Mouse (Mus musculus): ENCODE data around the gene Tut1. TPM values are rescaled to one million over a fixed set of nuclear protein-coding genes. Genes with fewer than 3 reads are reported as not detected.

Gene Tut1
- polyA plus RNA-seq, 1 experiment, result 24.2 TPM

Other genes with a start within 250 kb of the Tut1 start
- 207 TPM for gene Slc3a2, start 230.5 kb upstream of the Tut1 start, polyA plus RNA-seq (2012; fragmentation: generic; extraction: Trizol)
- 116 TPM for gene Wdr74, start 218.0 kb upstream of the Tut1 start, polyA plus RNA-seq (2012; fragmentation: generic; extraction: Trizol)
- 1.7 TPM for gene 1700092M07Rik, start 213.1 kb upstream of the Tut1 start, polyA plus RNA-seq (2012; fragmentation: generic; extraction: Trizol)
- 32.9 TPM for gene Stx5a, start 212.4 kb upstream of the Tut1 start, polyA plus RNA-seq (2012; fragmentation: generic; extraction: Trizol)
- 78.5 TPM for gene Nxf1, start 196.8 kb upstream of the Tut1 start, polyA plus RNA-seq (2012; fragmentation: generic; extraction: Trizol)
- 58.2 TPM for gene Tmem223, start 182.9 kb upstream of the Tut1 start, polyA plus RNA-seq (2012; fragmentation: generic; extraction: Trizol)
- 28.7 TPM for gene Tmem179b, start 179.4 kb upstream of the Tut1 start, polyA plus RNA-seq (2012; fragmentation: generic; extraction: Trizol)
- 28.5 TPM for gene Taf6l, start 167.4 kb upstream of the Tut1 start, polyA plus RNA-seq (2012; fragmentation: generic; extraction: Trizol)
- 178 TPM for gene Polr2g, start 155.3 kb upstream of the Tut1 start, polyA plus RNA-seq (2012; fragmentation: generic; extraction: Trizol)
- gene Zbtb3, start 151.3 kb upstream of the Tut1 start, polyA plus RNA-seq (2012; fragmentation: generic; extraction: Trizol), result 3.6 TPM
- gene Ttc9c, start 134.5 kb upstream of the Tut1 start, polyA plus RNA-seq (2012; fragmentation: generic; extraction: Trizol), result 17.7 TPM
- gene Hnrnpul2, start 133.8 kb upstream of the Tut1 start, polyA plus RNA-seq (2012; fragmentation: generic; extraction: Trizol), result 45.5 TPM
- gene AC129217.1, start 124.1 kb upstream of the Tut1 start, polyA plus RNA-seq (2012; fragmentation: generic; extraction: Trizol), result 0.54 TPM
- 5.4 TPM for gene Bscl2, start 116.4 kb upstream of the Tut1 start, polyA plus RNA-seq (2012; fragmentation: generic; extraction: Trizol)
- gene Gng3, start 114.7 kb upstream of the Tut1 start, polyA plus RNA-seq (2012; fragmentation: generic; extraction: Trizol), result 0.20 TPM
- gene Lrrn4cl, start 103.1 kb upstream of the Tut1 start, polyA plus RNA-seq (2012; fragmentation: generic; extraction: Trizol), result 0.25 TPM
- gene Ubxn1, start 82.4 kb upstream of the Tut1 start, polyA plus RNA-seq (2012; fragmentation: generic; extraction: Trizol), result 169 TPM
- gene Uqcc3, start 72.9 kb upstream of the Tut1 start, polyA plus RNA-seq (2012; fragmentation: generic; extraction: Trizol), result 34.4 TPM
- 8.6 TPM for gene Lbhd1, start 70.1 kb upstream of the Tut1 start, polyA plus RNA-seq (2012; fragmentation: generic; extraction: Trizol)
- not detected for gene Gm49403, start 69.9 kb upstream of the Tut1 start, polyA plus RNA-seq (2012; fragmentation: generic; extraction: Trizol)
- gene 1810009A15Rik, start 65.0 kb upstream of the Tut1 start, polyA plus RNA-seq (2012; fragmentation: generic; extraction: Trizol), result 175 TPM
- 0.61 TPM for gene Gm49416, start 64.9 kb upstream of the Tut1 start, polyA plus RNA-seq (2012; fragmentation: generic; extraction: Trizol)
- gene Ints5, start 60.8 kb upstream of the Tut1 start, polyA plus RNA-seq (2012; fragmentation: generic; extraction: Trizol), result 48.0 TPM
- 117 TPM for gene Ganab, start 55.8 kb upstream of the Tut1 start, polyA plus RNA-seq (2012; fragmentation: generic; extraction: Trizol)
- 60.1 TPM for gene B3gat3, start 33.5 kb upstream of the Tut1 start, polyA plus RNA-seq (2012; fragmentation: generic; extraction: Trizol)
- 10.4 TPM for gene Rom1, start 24.5 kb upstream of the Tut1 start, polyA plus RNA-seq (2012; fragmentation: generic; extraction: Trizol)
- gene Eml3, start 24.3 kb upstream of the Tut1 start, polyA plus RNA-seq (2012; fragmentation: generic; extraction: Trizol), result 28.7 TPM
- 109 TPM for gene Mta2, start 12.0 kb upstream of the Tut1 start, polyA plus RNA-seq (2012; fragmentation: generic; extraction: Trizol)
- 1,028 TPM for gene Eef1g, start 13.2 kb downstream of the Tut1 start, polyA plus RNA-seq (2012; fragmentation: generic; extraction: Trizol)
- 86.8 TPM for gene Ahnak, start 35.4 kb downstream of the Tut1 start, polyA plus RNA-seq (2012; fragmentation: generic; extraction: Trizol)
- not detected for gene Scgb1a1, start 134.1 kb downstream of the Tut1 start, polyA plus RNA-seq (2012; fragmentation: generic; extraction: Trizol)
- 4.1 TPM for gene Asrgl1, start 181.8 kb downstream of the Tut1 start, polyA plus RNA-seq (2012; fragmentation: generic; extraction: Trizol)